Mouse (Mus musculus): ENCODE results near the gene Ccdc171.

GRCm38 (mm10) chr4:83509600-83509999 lies 15.7 kb upstream of the Ccdc171 start:
- no peak for TF ChIP-seq CTCF (IDR thresholded peaks at IDR 0.05; ENCODE audit: low read depth)
- no peak for TF ChIP-seq EP300 (IDR thresholded peaks at IDR 0.05; ENCODE audit: low read depth)
